Mouse (Mus musculus) neutrophil, adult 5-6 weeks (primary cell): ENCODE results near the gene Arhgap31. TPM values are rescaled to one million over a fixed set of nuclear protein-coding genes. Genes with fewer than 3 reads are reported as not detected.
"Not testable (repeated sequence)": the region's sequence is repeated elsewhere in the genome, so short reads cannot be mapped to it uniquely, and the experiment has no call there.

Source experiments
- ATAC-seq: fragments of 151-379, 151-347 bp; 2 replicates; pipeline ENCODE4 v1.8.0; 2017; ENCODE audit warnings: mild to moderate bottlenecking, moderate TSS enrichment; ENCODE audit not compliant: insufficient number of reproducible peaks, poor library complexity, low FRiP score, severe bottlenecking; ENCODE audit errors: extremely low read depth
- total RNA-seq: library from RNA; stranded (forward); fragments of 200-1000 nt; gene quantifications from 2 replicates; pipeline ENCODE4 v1.2.3, GENCODE M21; 2017

Arhgap31 gene
- total RNA-seq, 1 experiment from 2014 or later: 19.4 TPM

- no peak for ATAC-seq
These were observed 17.5 kb downstream of the Arhgap31 start for GRCm38 (mm10) chr16:38695557-38695956.

GRCm38 (mm10) chr16:38694906-38695540 lies 18.1 kb downstream of the Arhgap31 start:
- ATAC-seq: no peak

- ATAC-seq: no peak
These were observed 22.6 kb downstream of the Arhgap31 start for GRCm38 (mm10) chr16:38690501-38690900.

GRCm38 (mm10) chr16:38689786-38690185 lies 23.3 kb downstream of the Arhgap31 start:
- ATAC-seq: no peak

DNA sequence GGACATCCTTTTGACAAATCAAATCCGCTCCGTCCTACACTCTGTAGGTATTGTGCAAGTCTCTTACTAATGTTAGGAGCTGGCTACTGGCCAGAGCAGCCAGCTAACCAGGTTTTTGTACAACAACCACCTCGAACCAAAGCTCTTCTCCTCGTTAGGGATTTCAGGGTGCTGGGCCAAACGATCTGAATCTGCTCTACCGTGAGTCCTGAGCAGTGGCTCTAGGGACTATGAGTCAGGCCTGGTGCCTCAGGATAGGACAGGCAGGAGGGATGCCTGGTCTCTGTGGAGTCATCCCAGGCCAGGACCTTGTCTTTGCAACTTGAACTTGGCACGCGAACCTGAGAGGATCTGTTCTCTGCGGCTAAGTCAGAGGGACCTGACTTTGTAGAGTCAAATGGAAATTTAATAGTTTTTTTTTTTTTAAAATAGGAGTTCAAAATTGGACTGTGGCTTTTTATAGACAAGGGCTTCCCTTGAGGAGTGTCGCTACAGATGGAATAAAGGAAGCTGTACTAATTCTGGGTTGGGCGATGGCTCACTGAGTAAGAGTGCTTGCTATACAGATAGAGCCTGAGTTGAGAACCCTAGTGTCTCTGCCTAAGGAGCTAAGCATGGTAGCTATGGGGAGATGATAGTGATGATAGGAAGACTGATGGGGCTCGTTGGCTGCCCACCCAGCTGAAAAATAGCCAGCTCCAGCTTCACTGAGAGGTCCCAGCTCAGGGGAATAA lies 24.4 kb downstream of the Arhgap31 start:
- ATAC-seq: no peak

DNA sequence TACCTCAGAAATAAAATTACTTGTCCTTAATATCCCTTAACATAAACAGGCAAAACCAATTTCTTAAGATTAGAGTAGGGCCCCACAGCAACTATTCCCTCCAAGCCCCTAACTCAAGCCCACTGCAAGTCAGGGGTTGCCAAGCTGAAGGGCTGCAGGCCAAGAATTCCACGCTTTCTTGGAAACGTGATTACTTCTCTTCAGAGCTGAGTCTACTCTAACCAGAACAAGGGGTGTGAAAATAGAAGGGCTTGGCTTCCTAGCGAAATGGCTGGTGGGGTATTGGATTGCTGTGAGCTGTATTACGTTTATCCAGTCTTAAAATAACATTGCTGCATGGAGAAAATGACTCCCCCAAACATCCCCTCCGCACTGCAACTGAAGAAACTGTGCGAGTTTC lies 25.4 kb downstream of the Arhgap31 start:
- ATAC-seq: no peak

DNA sequence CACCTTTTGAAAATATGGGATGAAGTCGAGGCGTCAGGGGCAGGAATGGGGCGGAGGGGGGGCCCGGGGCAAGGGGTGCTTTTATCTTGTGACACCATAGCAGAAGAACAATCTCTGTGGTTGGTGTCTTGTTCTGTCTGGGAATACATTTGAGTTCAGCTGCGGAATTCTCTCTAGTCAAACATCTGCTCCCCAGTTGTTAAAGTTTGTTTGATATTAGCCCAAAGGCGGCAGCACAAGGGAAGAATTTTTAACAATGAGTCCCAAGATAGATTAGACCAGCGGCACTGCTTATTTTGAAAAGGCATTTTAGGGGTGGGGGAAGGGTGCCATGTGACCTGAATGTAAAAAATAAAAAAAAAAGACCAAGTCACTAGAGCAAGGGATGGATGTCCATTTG lies 30.0 kb downstream of the Arhgap31 start:
- ATAC-seq: no peak

DNA sequence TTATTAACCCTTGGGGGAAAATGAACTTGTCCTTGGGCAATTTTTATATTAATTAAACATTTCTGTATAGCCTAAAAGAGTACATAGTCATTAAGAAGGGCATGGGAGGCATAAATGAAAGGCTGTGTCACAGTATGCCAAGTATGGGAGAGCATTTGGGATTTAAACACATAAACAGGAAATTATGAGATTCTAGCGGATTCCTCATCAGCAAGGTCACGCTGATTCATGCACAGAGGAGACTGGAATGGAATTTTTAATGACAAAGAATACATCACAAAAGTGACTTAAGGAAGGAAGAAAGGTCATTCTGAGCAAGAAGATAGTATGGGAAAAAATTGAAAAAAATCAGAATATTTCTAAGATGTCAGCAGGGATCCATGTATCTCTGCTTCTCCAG lies 31.8 kb downstream of the Arhgap31 start:
- ATAC-seq: no peak

DNA sequence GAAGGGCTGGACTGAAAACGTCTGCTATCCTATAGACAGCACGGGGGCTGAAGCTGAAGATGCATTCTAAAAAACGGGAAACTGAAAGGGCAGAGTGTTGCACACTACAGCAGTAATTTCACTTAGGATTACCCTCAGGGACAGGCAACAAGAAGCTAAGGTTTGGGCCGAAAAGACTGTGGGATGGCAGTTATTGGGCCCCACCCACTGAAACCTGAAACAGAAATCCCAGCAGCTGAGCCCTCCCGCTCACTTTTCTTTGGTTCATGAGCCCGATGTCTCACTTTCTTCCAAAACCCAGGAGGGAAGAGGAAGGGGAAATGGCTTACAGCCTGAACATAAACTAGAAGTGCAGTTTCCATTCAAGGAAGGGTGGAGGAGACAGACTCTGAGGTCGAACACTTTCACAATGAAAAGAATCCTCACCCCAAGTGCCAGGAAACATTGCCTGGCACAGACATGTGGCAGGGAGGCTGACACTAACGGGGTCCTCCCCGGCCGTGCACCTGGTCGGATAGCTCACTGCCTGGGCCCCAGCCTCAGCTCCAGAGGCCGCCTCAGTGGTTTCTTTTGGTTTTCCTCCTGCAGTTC lies 33.5 kb downstream of the Arhgap31 start:
- ATAC-seq: 0 out of 2 replicates have a peak, but pooled peaks have one; percentile 21

DNA sequence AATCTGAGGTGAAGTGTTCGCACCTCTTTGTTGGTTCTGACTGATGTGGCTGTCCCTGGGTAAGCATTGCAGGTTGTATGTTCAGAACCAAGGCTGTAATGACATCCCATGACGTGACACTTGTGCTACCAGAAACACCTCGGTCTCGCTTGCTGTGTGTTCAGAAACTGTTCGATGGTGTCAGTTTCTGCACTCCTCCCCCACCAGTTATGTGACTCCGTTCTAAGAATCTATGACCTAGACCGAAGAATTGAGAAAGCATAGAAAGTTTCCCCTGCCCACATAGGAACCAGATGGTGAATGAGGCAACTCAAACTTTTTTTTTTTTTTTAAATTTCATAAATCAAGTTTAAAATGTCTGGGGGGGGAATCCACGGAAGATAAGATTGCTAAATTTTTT lies 34.2 kb downstream of the Arhgap31 start:
- 0 out of 2 replicates have a peak, but pooled peaks have one; percentile 42 for ATAC-seq

DNA sequence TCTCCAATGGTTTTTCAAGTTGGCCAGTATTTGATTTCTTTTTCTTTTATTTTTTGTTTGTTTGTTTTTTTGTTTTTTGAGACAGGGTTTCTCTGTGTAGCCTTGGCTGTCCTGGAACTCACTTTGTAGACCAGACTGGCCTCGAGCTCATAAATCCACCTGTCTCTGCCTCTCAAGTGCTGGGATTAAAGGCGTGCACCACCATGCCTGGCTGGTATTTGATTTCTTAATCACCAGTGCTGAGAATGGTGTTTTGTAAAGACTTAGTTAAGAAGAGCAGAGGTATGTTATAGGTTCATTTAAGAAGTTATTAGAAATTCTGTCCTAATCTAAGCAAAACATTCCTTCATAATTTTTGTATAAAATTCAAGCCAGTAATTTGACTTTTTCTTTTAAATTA lies 35.1 kb downstream of the Arhgap31 start:
- not testable (repeated sequence) for ATAC-seq

DNA sequence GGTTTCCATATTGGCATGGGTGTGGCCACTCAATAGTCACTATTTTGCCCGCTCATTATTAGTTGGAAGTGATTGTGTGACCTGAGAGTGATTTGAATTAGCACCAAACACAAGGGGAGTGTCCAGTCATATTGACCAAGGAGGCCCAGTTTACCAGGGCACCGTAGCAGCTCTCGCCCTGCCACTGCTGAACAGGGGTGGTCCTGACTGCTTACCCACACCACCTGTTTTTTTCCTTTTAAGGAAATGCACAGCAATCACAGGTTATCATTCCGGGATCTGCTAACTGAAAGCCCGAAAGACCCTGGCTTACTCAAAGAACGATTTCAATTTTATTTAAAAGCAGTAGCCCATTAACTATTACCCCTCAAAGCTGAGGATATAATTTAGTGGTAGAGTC lies 35.9 kb downstream of the Arhgap31 start:
- no peak for ATAC-seq

DNA sequence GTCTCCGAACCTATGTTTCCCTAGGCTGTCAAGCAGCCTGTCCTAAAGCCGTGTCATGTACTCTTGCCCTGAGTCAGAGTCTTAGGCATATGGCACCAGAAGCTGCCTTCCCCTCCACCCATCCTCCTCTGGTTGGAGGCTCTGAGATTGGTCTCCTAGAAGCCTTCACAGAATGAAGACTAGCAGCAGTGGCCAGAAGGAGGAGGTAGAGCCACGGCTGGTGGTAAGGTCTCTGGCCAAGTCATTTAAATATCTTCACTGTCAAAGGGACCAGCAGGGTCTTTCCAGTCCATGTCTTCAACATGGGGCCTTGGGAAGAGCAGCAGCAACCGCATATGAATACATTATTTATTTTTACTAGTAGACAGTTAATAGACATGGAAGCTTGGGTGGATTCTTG lies 36.4 kb downstream of the Arhgap31 start:
- no peak for ATAC-seq

DNA sequence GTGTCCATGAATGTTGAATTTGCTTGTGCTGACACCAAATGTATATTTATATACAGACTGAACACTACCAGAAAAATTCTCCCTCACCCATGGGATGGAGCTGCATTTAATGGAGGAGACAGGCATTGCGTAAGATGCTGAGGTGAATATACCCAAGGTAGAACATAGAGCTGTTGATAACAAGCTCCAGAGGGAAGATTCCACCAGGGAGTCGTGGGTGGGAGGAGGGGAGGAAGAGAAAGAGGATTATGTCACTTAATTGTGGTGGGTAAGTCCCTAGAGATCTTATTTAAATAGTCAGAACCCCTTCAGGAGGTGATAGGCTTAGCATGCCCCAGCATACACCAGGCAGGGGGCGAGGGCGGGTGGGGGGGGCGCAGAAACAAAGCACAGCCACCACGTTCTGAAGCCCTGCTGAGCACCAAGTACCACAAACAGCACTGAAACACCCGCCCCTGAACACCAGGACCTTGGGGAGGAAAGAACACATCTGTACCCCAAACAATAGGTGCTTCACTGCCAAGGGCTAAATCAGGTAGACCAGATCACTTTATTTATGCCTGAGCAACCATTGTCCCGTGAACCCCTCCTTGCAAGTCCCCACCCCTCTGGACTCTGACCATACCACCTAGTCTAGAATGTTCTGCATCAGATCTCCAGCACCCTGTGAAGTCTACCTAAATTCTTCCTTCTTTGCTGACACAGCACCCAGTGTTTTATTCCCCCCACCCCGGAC lies 37.3 kb downstream of the Arhgap31 start:
- ATAC-seq: no peak

GRCm38 (mm10) chr16:38674891-38675290 lies 38.2 kb downstream of the Arhgap31 start:
- ATAC-seq: no peak

DNA sequence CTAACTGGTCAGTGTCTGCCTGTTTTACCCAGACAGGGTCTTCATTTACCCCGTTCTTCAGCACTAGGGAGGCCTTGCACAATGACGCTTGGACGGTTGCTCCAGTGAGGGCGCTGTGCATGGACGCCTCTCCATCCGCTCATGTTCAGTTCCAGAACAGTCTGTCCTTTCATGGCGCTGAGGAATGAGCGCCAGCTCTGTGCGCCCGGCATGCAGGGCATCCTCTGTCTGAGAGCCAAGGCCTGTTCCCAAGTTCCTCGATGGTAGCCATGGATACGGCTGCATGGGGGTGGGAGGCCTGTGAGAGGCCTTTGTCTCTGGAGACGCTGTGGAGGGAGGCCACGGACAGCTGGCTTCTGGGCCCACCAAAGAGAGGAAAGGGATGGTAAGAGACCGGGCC lies 39.6 kb downstream of the Arhgap31 start:
- no peak for ATAC-seq

GRCm38 (mm10) chr16:38672947-38673346 lies 40.1 kb downstream of the Arhgap31 start:
- ATAC-seq: no peak

GRCm38 (mm10) chr16:38672370-38672769 lies 40.7 kb downstream of the Arhgap31 start:
- ATAC-seq: no peak

DNA sequence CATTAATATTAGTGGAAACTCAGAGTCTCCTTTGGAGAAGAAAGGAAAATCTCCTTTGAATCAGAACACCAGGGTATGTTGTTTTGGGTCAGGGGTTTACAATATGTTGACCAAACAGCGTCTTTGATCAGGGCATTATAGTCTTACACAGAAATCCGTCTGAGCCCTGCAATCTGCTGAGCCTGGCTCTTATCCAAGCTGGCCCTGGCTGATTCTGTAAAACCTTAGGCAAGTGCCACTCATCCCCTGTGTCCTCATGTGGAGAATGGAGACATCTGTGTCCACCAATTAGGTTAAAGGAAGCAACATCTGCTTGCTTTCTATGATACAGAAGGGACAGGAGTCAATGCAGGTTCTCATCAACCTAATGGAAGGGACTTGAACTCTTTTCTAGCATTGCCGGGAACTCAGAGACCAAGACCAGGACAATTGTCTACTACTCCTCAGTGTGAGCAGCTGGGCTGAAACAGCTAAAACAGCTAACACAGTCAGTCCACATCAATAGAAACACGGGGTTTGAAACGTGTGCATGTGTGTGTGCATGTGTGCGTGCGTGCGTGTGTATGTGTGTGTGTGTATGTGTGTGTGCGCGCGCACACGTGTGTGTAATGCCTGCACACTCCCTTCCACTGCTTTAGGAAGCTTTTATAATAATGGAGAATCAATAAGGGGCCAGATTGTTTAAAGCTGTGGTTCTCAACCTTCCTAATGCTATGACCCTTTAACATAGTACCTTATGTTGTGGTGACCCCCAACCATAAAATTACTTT lies 42.3 kb downstream of the Arhgap31 start:
- no peak for ATAC-seq
